Mouse (Mus musculus) layer of hippocampus, adult 9-10 months (tissue): Measurements from ENCODE around the gene Cars2.
"Not testable (repeated sequence)": the region's sequence is repeated elsewhere in the genome, so short reads cannot be mapped to it uniquely, and the experiment has no call there.

ENCODE experiments used
- DNase-seq: peaks from one replicate; pipeline ENCODE4 v3.0.0; 2022; ENCODE audit warnings: low spot score

Cars2 gene

DNA sequence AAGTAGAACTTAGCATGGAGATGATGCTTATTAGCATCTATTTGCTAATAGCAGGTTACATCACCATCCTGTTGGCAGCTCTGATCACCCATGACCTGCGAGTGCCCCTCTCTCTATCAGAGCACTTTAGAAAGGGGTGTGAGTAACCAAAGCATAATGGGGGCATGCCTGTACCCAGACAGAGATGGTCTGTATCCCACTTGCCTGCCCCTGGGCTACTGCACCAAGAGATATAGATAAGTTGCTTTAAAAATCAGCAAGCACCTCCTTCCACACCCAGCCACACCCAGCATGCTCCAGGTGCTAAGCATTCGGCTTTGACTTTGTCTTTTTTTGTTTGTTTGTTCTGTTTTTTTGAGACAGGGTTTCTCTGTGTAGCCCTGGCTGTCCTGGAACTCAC is 74.7 kb downstream of the Cars2 start:
- no peak for DNase-seq

GRCm38 (mm10) chr8:11475397-11475796 is 75.2 kb downstream of the Cars2 start:
- DNase-seq, result no peak

GRCm38 (mm10) chr8:11473072-11473471 is 77.5 kb downstream of the Cars2 start:
- no peak for DNase-seq

GRCm38 (mm10) chr8:11471309-11471708 is 79.3 kb downstream of the Cars2 start:
- no peak for DNase-seq

GRCm38 (mm10) chr8:11470694-11471093 is 79.9 kb downstream of the Cars2 start:
- no peak for DNase-seq

GRCm38 (mm10) chr8:11469095-11469494 is 81.5 kb downstream of the Cars2 start:
- DNase-seq, result no peak

GRCm38 (mm10) chr8:11466528-11466927 is 84.1 kb downstream of the Cars2 start:
- not testable (repeated sequence) for DNase-seq

DNA sequence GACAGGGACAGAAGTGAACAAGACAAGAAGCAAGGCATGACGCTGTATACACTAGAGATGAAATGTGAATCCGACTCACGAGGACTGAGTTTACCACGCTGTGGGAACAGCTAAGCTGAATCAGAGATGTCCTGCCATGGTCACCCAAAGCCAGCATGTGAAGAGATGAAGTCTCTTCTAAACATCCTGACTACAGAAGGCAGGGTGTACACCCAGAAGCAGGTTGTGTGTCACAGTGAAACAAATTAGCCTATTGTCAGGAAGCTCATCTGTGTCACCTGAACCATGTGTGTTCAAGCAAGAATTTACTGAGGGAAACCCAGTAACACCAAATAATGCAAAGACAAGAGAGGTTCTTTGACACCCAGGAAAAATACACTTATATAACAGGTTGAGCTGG is 85.0 kb downstream of the Cars2 start:
- no peak for DNase-seq

GRCm38 (mm10) chr8:11464707-11464964 is 85.9 kb downstream of the Cars2 start:
- no peak for DNase-seq
